28 mouse cellular contexts compared by ENCODE assay signal in genomic region chr6:125407657-125408056, GRCm38 (mm10). TPM values are rescaled to one million over a fixed set of nuclear protein-coding genes. Genes with fewer than 3 reads are reported as not detected.
DNase-seq lines count a peak whose midpoint lies in the region; ATAC-seq and TF ChIP-seq lines count a peak whose summit lies in the region.
"Had no signal": no experiment of that assay in that cellular context is flagged by ENCODE, and none has a peak within 500 bp of the region (broad histone marks: within the 10 kb centered on the region; RNA-seq: fewer than 3 reads in every experiment).

No protein-coding gene starts in this region.

- no peak overlapping the region for H3K4me2 ChIP-seq in liver, postnatal 0 days (ENCODE audit: low read depth, low read length)
- H3K4me2 ChIP-seq: embryonic facial prominence, embryonic 13.5 days; forebrain, embryonic 13.5 days; heart, embryonic 12.5 days; heart, embryonic 15.5 days; hindbrain, embryonic 13.5 days had no signal

- no peak overlapping the region for H3K9ac ChIP-seq in liver, postnatal 0 days (replicated peaks)
- H3K9ac ChIP-seq: embryonic facial prominence, embryonic 13.5 days; forebrain, embryonic 13.5 days; heart, embryonic 12.5 days; heart, embryonic 15.5 days; hindbrain, embryonic 13.5 days had no signal

- TF ChIP-seq EP300 in liver, postnatal 0 days (IDR thresholded peaks at IDR 0.05; ENCODE audit: low read depth), result no peak

- no peaks in the 10 kb centered on the region for H3K27me3 ChIP-seq in liver, postnatal 0 days (ENCODE audit: insufficient read depth, low read length)
- H3K27me3 ChIP-seq: embryonic facial prominence, embryonic 13.5 days; forebrain, embryonic 13.5 days; heart, embryonic 15.5 days; hindbrain, embryonic 13.5 days had no signal

- no peaks in the 10 kb centered on the region for H3K36me3 ChIP-seq in liver, postnatal 0 days (replicated peaks; ENCODE audit: insufficient read depth, low read length)
- H3K36me3 ChIP-seq: embryonic facial prominence, embryonic 10.5 days; embryonic facial prominence, embryonic 13.5 days; forebrain, embryonic 10.5 days; G1E; heart, embryonic 12.5 days; heart, embryonic 15.5 days; hindbrain, embryonic 10.5 days; hindbrain, embryonic 13.5 days had no signal

- no peaks in the 10 kb centered on the region for H3K9me3 ChIP-seq in liver, postnatal 0 days (ENCODE audit: low read length)
- H3K9me3 ChIP-seq: embryonic facial prominence, embryonic 10.5 days; embryonic facial prominence, embryonic 13.5 days; forebrain, embryonic 10.5 days; heart, embryonic 15.5 days; hindbrain, embryonic 10.5 days; hindbrain, embryonic 13.5 days had no signal

- WGBS in liver, postnatal 0 days (ENCODE audit: insufficient replicate concordance), result 72% methylated on average over 10 of the region's 10 CpGs

- H3K4me3 ChIP-seq in liver, postnatal 0 days (ENCODE audit: low read depth, low read length), result no peak overlapping the region
- H3K4me3 ChIP-seq: embryonic facial prominence, embryonic 10.5 days; embryonic facial prominence, embryonic 13.5 days; forebrain, embryonic 10.5 days; forebrain, embryonic 13.5 days; heart, embryonic 12.5 days; heart, embryonic 15.5 days; hindbrain, embryonic 10.5 days; hindbrain, embryonic 13.5 days had no signal

- peaks cover 10% of the 10 kb centered on the region for H3K4me1 ChIP-seq in liver, postnatal 0 days (ENCODE audit: insufficient read depth)
- H3K4me1 ChIP-seq: embryonic facial prominence, embryonic 10.5 days; forebrain, embryonic 13.5 days; heart, embryonic 12.5 days; heart, embryonic 15.5 days; hindbrain, embryonic 10.5 days; hindbrain, embryonic 13.5 days had no signal

- DNase-seq in liver, postnatal 0 days, result no peak
- no peak for DNase-seq in liver
- DNase-seq in 3T3-L1 (ENCODE audit: low read depth, low spot score), result peak; percentile 75
- peak; percentile 76 for DNase-seq in NIH3T3 (ENCODE audit: low read depth)
- DNase-seq in B cell, adult 2 months, result no peak
- no peak for DNase-seq in spleen, adult 18-20 months
- DNase-seq: adrenal gland, adult 8-10 months; adrenal gland, postnatal 25 days; cerebellum, adult 11-12 months; cerebellum, adult 8-10 months; cerebellum, postnatal 10 days; cerebellum, postnatal 36 days; embryo, embryonic 11 days; gastrocnemius, postnatal 10 days; gastrocnemius, postnatal 36 days; heart, postnatal 10 days; heart, postnatal 36 days had no signal

- ATAC-seq in liver, postnatal 0 days, result peak; percentile 48; the same call in 1 of the 2 replicates
- ATAC-seq: forebrain, embryonic 13.5 days; forebrain, embryonic 16.5 days; hindbrain, embryonic 16.5 days had no signal

- TF ChIP-seq CTCF in liver, postnatal 0 days (IDR thresholded peaks at IDR 0.05; ENCODE audit: low read depth), result no peak

- H3K27ac ChIP-seq in liver, postnatal 0 days (ENCODE audit: low read depth), result no peak overlapping the region
- H3K27ac ChIP-seq: embryonic facial prominence, embryonic 10.5 days; embryonic facial prominence, embryonic 13.5 days; forebrain, embryonic 10.5 days; forebrain, embryonic 13.5 days; heart, embryonic 15.5 days; hindbrain, embryonic 10.5 days; hindbrain, embryonic 13.5 days had no signal

RNA-seq across cellular contexts. Expression of gene Plekhg6, which starts 27.1 kb away (rescaled TPM):
- polyA plus RNA-seq in liver, postnatal 0 days (2015; fragmentation: Nextera tagmentation; extraction: Ambion mirVana), result 1.1 and 1.2 TPM in 2 replicates
- polyA plus RNA-seq: forebrain, embryonic 16.5 days; G1E; heart, embryonic 12.5 days had no signal

RNA-seq across cellular contexts. Expression of gene Tnfrsf1a, which starts 58.5 kb away (rescaled TPM):
- 40.5 and 41.1 TPM in 2 replicates for polyA plus RNA-seq in liver, postnatal 0 days (2015; fragmentation: Nextera tagmentation; extraction: Ambion mirVana)

Comparison
In these comparisons a context has a peak if more than half of its experiments do, and no peak if none do; other contexts are left out.
1. DNase-seq: peak in 3T3-L1 (single experiment) and NIH3T3 (single experiment); none in liver, postnatal 0 days (single experiment), liver (single experiment), B cell, adult 2 months (0 of 2) and spleen, adult 18-20 months (0 of 2).